Mouse (Mus musculus) heart, adult 2 months (tissue): Measurements from ENCODE around the gene Cisd1. TPM values are rescaled to one million over a fixed set of nuclear protein-coding genes. Genes with fewer than 3 reads are reported as not detected.

ENCODE experiments used
- DNase-seq, 2 experiments: peaks; one replicate each; pipeline ENCODE4 v3.0.0; 2021
- H3K27ac ChIP-seq: fragments of 200-600 bp; 2 replicates; pipeline ENCODE4 v1.8.1; 2022
- H3K27me3 ChIP-seq: fragments of 200-500 bp; 2 replicates; pipeline ENCODE4 v1.6.1; 2012; ENCODE audit warnings: mild to moderate bottlenecking, low read length, inconsistent platforms, mixed read lengths; ENCODE audit not compliant: control insufficient read depth, insufficient read depth
- H3K36me3 ChIP-seq: fragments of 200-500 bp; 2 replicates; pipeline ENCODE4 v1.6.1; 2012; ENCODE audit warnings: low read length, inconsistent platforms; ENCODE audit not compliant: control insufficient read depth, insufficient read depth
- H3K4me1 ChIP-seq: fragments of 200-500 bp; 2 replicates; pipeline ENCODE4 v1.6.1; 2011; ENCODE audit warnings: low read length; ENCODE audit not compliant: control insufficient read depth, insufficient read depth
- H3K4me3 ChIP-seq: fragments of 200-600 bp; 2 replicates; pipeline ENCODE4 v1.8.1; 2022
- H3K79me2 ChIP-seq: fragments of 200-500 bp; replicated peaks from 2 replicates; pipeline ENCODE4 v1.6.1; 2012; ENCODE audit warnings: mild to moderate bottlenecking, inconsistent platforms, low read length, moderate library complexity, mixed read lengths; ENCODE audit not compliant: control insufficient read depth, insufficient read depth
- H3K9ac ChIP-seq: fragments of 200-500 bp; 2 replicates; pipeline ENCODE4 v1.6.1; 2012; ENCODE audit warnings: low read depth, mild to moderate bottlenecking, control low read depth, inconsistent platforms, low read length, mixed read lengths
- CTCF ChIP-seq: fragments of 200-600 bp; IDR thresholded peaks from 2 replicates; pipeline ENCODE4 v1.8.1; 2022; ENCODE audit warnings: antibody characterized with exemption, mild to moderate bottlenecking, moderate library complexity
- EP300 ChIP-seq: fragments of 200-500 bp; IDR thresholded peaks from 2 replicates; pipeline ENCODE4 v1.6.1; 2011; ENCODE audit warnings: low read depth, low read length, control low read depth; ENCODE audit not compliant: insufficient read depth
- POLR2A ChIP-seq: fragments of 200-500 bp; IDR thresholded peaks from 2 replicates; pipeline ENCODE4 v1.6.1; 2011; ENCODE audit warnings: mild to moderate bottlenecking, low read depth, low read length, control low read depth; ENCODE audit not compliant: insufficient read depth
- WGBS: fragments of 180-500 bp; shearing (Covaris S2); methylation state at CpG from one replicate; pipeline ENCODE4 v1.1.7; 2018; 5-methylcytosine and 5-hydroxymethylcytosine counted together
- intact Hi-C: fragments of 180-260 bp; cut with DNase I; formaldehyde crosslinking; loops from one replicate; pipeline ENCODE4 v1.15.1; 2025
- polyA plus RNA-seq: library from polyadenylated mRNA; depleted of rRNA; stranded (reverse); fragments of >200 nt; gene quantifications from 2 replicates; pipeline ENCODE4 v1.2.3, GENCODE M21; 2012
- total RNA-seq, 2 experiments: library from RNA; stranded (reverse); gene quantifications; 2 replicates each; pipeline ENCODE4 v1.2.3; 2021

Gene Cisd1
- total and polyA plus RNA-seq, 3 experiments: 203 to 338 (median 295) TPM

- Histone ChIP-seq H3K9ac (0 out of 2 replicates have a peak overlapping the region, but pooled peaks have one; percentile 14), H3K4me1 (no peaks in the 10 kb centered on the region), H3K27me3 (0 out of 2 replicates have a peak, but pooled peaks cover 2% of the 10 kb centered on the region), H3K79me2 (no peaks in the 10 kb centered on the region), H3K36me3 (no peaks in the 10 kb centered on the region), H3K27ac (no peak overlapping the region), H3K4me3 (no peak overlapping the region)
- TF ChIP-seq CTCF: peak; percentile 52
- no peak for TF ChIP-seq EP300
- DNase-seq: no peak
- WGBS: 22% methylated on average over 5 of the region's 5 CpGs
- intact Hi-C loops: no loop called here
Observed at GRCm38 (mm10) chr10:71302490-71302889, 42.3 kb downstream of the Cisd1 start.

GRCm38 (mm10) chr10:71300161-71300560 lies 44.6 kb downstream of the Cisd1 start:
- Histone ChIP-seq H3K27me3 (no peaks in the 10 kb centered on the region), H3K4me3 (no peak overlapping the region), H3K27ac (no peak overlapping the region), H3K36me3 (no peaks in the 10 kb centered on the region), H3K79me2 (no peaks in the 10 kb centered on the region), H3K4me1 (no peaks in the 10 kb centered on the region), H3K9ac (no peak overlapping the region)
- no peak for DNase-seq
- intact Hi-C loops: no loop called here
- no peak for TF ChIP-seq POLR2A
- no peak for TF ChIP-seq EP300
- TF ChIP-seq CTCF: no peak
- WGBS: 56% methylated on average over 16 of the region's 16 CpGs

- H3K79me2 ChIP-seq: no peaks in the 10 kb centered on the region
- no peaks in the 10 kb centered on the region for H3K36me3 ChIP-seq
- no peak overlapping the region for H3K27ac ChIP-seq
- intact Hi-C loops: no loop called here
- H3K9ac ChIP-seq: no peak overlapping the region
- no peak overlapping the region for H3K4me3 ChIP-seq
- no peak for TF ChIP-seq CTCF
- TF ChIP-seq POLR2A: no peak
- DNase-seq: no peak
- 51% methylated on average over 4 of the region's 4 CpGs for WGBS
- no peaks in the 10 kb centered on the region for H3K4me1 ChIP-seq
- H3K27me3 ChIP-seq: no peaks in the 10 kb centered on the region
Observed at GRCm38 (mm10) chr10:71293245-71293644, 51.5 kb downstream of the Cisd1 start.

- H3K27me3 ChIP-seq: no peaks in the 10 kb centered on the region
- no peak overlapping the region for H3K9ac ChIP-seq
- 11% methylated on average over 11 of the region's 11 CpGs for WGBS
- H3K27ac ChIP-seq: no peak overlapping the region
- intact Hi-C loops: no loop called here
- DNase-seq: no peak
- no peaks in the 10 kb centered on the region for H3K79me2 ChIP-seq
- H3K36me3 ChIP-seq: no peaks in the 10 kb centered on the region
- no peak overlapping the region for H3K4me3 ChIP-seq
- TF ChIP-seq POLR2A (no peak), EP300 (no peak), CTCF (no peak)
- H3K4me1 ChIP-seq: no peaks in the 10 kb centered on the region
Observed at GRCm38 (mm10) chr10:71292254-71292653, 52.5 kb downstream of the Cisd1 start.

- TF ChIP-seq POLR2A (no peak), CTCF (no peak), EP300 (no peak)
- Histone ChIP-seq H3K27me3 (no peaks in the 10 kb centered on the region), H3K79me2 (no peaks in the 10 kb centered on the region), H3K36me3 (no peaks in the 10 kb centered on the region), H3K27ac (no peak overlapping the region), H3K4me3 (no peak overlapping the region), H3K9ac (no peak overlapping the region), H3K4me1 (no peaks in the 10 kb centered on the region)
- WGBS: 22% methylated on average over 4 of the region's 4 CpGs
- intact Hi-C loops: no loop called here
- no peak for DNase-seq
Observed at GRCm38 (mm10) chr10:71291801-71292200, 53.0 kb downstream of the Cisd1 start.

GRCm38 (mm10) chr10:71291179-71291661 lies 53.5 kb downstream of the Cisd1 start:
- Histone ChIP-seq H3K27me3 (no peaks in the 10 kb centered on the region), H3K4me1 (no peaks in the 10 kb centered on the region), H3K9ac (no peak overlapping the region), H3K27ac (no peak overlapping the region), H3K4me3 (no peak overlapping the region), H3K79me2 (no peaks in the 10 kb centered on the region), H3K36me3 (no peaks in the 10 kb centered on the region)
- no peak for TF ChIP-seq EP300
- TF ChIP-seq POLR2A: no peak
- no peak for TF ChIP-seq CTCF
- WGBS: 42% methylated on average over 3 of the region's 3 CpGs
- no peak for DNase-seq
- intact Hi-C loops: no loop called here
